Mouse (Mus musculus) heart, postnatal 10 days (tissue): ENCODE data around the gene Eif4e2. TPM values are rescaled to one million over a fixed set of nuclear protein-coding genes. Genes with fewer than 3 reads are reported as not detected.

ENCODE experiments used
- DNase-seq, 2 experiments: peaks; one replicate each; pipeline ENCODE4 v3.0.0; 2021
- intact Hi-C: fragments of 180-260 bp; cut with DNase I; formaldehyde crosslinking; loops from one replicate; pipeline ENCODE4 v1.15.1; 2025
- total RNA-seq, 2 experiments: library from RNA; stranded (reverse); gene quantifications; 2 replicates each; pipeline ENCODE4 v1.2.3; 2021

Eif4e2 gene
- total RNA-seq, 2 experiments from 2014 or later, result 63.7 to 66.8 TPM

DNA sequence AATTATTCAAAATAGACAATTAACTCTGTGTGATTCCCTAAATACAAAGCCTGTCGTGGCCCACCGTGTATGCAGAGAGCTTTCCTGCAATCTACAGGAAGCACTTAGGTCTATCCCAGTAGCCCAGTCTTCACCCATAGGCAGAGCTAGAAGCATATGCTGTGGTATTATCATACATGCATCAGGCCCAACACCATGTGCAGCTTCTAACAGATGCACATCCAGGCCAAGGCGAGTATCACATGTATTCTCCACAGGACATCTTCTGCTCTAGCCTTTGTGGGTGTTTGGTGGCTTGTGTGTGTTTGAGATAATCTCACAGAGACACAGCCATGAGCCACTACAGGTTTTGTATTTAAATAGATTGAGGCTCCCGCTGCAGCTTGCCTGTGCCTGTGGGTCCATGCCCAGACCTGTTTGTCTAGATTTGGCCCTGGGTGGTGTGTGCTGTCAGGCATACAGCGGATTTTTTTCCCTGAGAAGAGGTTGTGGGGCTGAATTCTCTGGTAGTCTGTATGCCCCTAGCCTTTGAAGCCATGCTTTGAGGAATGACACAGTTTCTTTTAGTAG is 38.4 kb downstream of the Eif4e2 start:
- no peak for DNase-seq
- intact Hi-C loops, result no loop called here

DNA sequence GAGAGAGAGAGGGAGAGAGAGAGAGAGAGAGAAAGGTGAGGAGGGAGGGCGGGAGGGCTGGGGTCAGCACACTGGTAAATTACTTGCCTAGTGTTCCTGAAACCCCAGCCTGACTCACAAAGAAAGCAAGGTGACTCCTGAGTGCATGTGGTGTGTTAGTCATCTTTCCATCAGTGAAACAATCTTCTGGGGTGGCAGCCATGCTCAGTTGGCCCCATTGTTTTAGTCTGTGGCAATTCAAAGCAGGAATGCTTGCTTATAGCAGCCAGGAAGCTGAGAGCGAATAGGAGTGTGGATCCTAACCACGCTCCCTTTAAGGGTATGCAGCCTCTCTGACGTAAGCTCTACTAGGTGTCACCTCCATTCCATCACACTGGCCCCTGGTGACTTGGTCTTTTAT is 41.5 kb downstream of the Eif4e2 start:
- intact Hi-C loops, result no loop called here
- DNase-seq, result no peak

DNA sequence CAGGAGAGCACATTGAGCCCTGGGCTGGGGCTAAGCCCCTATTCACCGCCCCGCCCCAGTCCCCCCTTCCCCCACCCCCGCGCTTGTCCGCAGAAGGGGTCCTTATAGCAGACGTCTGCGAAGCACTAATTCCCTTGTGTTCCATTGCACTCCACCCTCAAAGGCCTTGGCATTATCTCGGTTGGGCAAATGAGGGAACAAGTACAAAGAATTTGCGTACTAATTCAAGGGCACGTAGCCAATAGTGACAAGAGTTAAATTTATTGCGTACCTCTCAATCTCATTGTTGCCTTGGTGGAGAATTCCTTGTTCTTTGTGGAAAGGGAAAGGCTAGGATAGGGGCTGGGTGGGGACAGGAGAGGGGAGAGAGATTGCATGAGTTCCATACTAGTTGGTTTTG is 44.0 kb downstream of the Eif4e2 start:
- DNase-seq, result no peak
- intact Hi-C loops, result loop anchor here (1.0 kb wide), 1 partner anchor 35 kb away; no protein-coding TSS in a partner anchor

DNA sequence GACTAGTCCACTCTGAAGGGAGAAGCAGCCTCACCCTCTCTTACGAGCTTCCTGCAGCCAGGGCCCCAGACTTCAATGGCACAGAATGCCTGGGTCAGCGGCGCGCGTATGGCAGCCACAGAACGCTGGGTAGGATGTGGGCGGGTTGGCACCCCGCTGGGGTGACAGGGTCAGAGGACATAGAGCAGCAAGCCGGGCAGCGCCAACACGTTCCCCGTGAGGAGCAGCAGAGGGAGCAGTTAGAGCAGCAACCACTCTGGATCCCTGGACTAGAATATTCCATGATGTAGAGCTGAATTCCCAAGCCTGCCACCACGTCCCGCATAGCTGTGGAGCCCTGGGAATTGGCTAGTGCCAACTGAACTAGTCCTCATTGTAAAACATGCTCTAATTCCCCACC is 44.8 kb downstream of the Eif4e2 start:
- DNase-seq, result peak; percentile 20 to 45
- intact Hi-C loops, result loop anchor here (1.0 kb wide), 1 partner anchor 34 kb away; no protein-coding TSS in a partner anchor

DNA sequence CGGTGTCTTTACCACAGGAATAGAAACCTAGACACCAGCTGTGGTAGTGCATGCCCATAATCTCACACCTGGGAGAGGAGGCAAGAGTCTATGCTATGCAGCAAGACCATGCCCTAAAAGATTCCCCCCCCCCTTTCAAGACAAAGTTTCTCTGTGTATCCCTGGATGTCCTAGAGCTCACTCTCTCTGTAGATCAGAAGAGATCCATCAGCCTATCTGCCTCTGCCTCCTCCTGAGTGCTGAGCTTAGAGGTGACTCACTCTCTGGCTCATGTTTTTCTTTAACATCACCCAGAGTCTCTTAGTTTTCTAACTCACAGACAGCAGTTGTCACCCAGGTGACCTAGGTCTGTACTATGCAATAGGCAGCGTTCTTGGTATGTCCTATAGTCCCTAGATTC is 45.6 kb downstream of the Eif4e2 start:
- DNase-seq, result no peak
- intact Hi-C loops, result no loop called here

- peak in 1 of 2 experiments; percentile 17 for DNase-seq
- intact Hi-C loops, result no loop called here
These were observed 49.5 kb downstream of the Eif4e2 start for GRCm38 (mm10) chr1:87263257-87263656.

GRCm38 (mm10) chr1:87263796-87264133 is 50.1 kb downstream of the Eif4e2 start:
- intact Hi-C loops, result no loop called here
- no peak for DNase-seq

DNA sequence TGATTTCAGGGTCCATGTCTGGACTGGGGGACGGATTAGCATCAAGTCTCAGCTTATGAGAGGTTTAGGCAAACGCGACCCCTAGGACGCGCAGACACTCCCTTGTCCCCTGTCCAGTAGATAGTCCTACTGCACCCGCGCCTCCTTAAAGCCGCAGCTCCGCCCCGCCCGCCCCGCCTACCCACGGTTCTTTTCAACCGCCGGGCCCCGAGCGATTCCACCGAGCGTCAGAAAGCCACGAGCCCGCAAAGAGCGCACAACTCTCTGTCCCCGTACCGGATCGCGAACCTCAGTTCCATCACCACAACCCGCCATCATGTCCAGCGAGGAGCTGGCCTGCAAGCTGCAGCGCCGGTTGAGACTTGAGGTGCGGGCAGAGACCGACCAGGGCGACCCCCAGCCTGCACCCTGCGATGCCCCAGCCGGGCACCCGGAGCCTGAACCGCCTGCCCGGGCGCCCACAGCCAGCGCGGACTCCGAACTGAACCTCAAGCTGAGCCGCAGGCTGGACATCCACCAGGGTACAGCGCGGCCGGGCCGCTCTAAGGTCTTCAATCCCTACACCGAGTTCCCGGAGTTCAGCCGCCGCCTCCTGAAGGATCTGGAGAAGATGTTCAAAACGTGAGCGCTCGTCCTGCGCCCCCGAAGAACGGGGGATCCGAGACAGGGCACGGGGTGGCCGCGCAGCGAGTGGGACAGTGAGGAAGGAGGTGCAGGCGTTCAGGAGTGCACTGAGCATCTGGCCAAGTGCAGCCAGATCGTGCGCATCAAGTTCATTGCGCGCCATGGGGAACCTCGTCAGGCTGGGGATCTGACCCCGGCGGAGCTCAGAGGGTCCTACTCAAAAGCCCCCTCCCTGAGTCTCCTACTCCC is 50.7 kb downstream of the Eif4e2 start, which contains the start of gene Efhd1:
TSS of gene Efhd1 (plus strand) at position 230 of the 873 bp plus-strand sequence.
- peak; percentile 42 to 48 for DNase-seq
- intact Hi-C loops, result no loop called here

DNA sequence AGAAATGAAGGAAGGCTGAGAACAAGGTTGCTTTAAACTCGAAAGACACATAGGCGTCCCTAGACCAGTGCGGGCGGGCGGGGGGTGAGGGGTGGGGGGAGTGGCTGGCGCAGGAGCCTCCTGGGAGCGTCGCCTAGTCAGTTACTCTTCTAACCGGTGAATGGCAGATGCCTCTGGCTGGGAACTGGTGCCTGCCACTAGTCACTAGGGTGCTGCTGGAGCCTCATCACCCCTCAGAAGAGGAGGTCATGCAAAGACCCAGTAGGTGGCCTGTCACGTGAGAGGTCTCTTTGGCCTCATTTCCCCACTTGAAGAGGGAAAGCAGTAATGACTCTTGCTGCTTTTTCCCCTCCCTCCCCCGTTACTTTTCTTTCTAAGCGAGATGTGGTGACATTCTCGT is 51.5 kb downstream of the Eif4e2 start:
- DNase-seq, result peak; percentile 4 to 13
- intact Hi-C loops, result no loop called here

- no peak for DNase-seq
- intact Hi-C loops, result no loop called here
These were observed 52.8 kb downstream of the Eif4e2 start for GRCm38 (mm10) chr1:87266296-87267090.

DNA sequence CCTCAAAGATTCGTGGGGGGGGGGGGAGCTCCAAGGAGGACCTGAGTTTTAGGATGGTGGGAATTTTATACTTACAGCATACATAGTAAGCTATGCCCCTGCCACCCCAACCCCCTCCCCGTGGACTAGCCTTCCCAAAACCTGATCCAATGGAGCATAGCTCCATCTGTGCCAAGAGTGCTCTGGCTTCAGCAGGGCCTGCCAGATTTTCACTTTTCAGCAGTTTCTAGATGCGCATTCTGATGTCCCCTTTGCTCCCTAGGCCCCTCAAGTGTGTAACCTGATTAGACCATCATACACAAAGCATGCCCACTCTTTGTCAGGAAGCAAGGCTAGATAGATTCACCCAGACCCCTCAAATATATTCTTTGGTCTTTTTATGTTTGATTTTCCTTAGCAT is 56.5 kb downstream of the Eif4e2 start:
- intact Hi-C loops, result no loop called here
- DNase-seq, result no peak

DNA sequence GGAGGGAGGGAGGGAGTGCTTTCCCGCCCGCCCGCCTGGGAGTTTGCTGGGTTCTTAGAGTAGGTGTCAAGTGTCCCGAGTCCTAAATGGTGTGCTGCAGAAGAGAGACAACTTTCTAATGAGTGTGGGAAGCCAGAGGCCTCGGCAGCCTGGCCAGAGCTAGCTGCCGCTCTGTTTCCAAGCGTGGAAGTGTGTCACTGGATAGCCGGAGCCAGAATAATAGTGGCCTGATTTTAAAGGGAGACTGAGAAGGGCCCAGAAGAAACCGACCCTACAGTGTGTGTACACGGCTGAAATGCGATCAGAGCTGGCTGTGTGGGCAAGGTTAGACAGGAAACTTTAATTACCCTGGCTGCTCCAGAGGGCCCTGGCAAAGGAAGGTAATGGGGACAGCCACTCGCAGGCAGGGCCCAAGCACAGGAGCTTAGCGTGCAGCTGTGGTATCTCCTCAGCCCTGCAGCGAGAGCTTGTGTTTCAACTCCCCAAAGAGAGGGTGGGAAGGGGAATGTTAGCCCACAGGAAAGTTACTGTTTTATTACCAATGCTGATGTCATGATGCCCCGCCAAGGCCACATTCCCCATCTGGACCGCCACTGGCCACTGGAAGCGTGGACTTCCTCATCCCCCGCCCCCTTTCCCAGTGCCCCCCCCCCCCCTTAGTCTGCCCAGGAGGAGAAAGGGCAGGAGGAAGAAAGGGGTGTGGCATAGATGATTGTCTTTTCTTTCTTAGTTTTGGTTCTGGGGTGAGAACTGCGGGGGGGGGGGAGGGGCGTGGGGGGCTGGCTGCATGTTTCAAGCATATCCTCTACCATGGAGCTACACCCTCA is 57.1 kb downstream of the Eif4e2 start:
- peak; percentile 48 for DNase-seq

GRCm38 (mm10) chr1:87271596-87271995 is 57.9 kb downstream of the Eif4e2 start:
- intact Hi-C loops, result no loop called here
- no peak for DNase-seq

More for the DNA sequence above, 57.1 kb downstream of the Eif4e2 start:
- intact Hi-C loops, result no loop called here

DNA sequence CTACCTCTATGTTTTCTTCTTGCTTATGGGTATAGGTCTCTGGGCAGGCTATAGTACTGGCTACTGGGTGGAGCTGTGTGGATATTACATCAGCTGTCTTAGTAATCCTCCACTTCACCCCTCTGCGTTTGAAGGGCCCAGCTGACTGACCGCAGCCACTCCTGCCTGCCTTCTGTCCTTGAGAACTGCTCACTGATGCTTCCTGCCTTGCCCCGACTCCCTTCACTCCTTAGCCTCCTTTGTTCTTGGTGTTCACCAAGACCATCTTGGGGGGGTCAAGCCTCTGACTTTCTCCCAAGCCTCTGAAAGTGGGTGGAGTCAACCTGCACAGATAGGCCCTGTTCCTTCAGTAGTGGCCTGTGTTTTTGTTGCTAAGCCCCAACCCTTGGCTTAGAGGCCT is 58.7 kb downstream of the Eif4e2 start:
- intact Hi-C loops, result no loop called here

DNA sequence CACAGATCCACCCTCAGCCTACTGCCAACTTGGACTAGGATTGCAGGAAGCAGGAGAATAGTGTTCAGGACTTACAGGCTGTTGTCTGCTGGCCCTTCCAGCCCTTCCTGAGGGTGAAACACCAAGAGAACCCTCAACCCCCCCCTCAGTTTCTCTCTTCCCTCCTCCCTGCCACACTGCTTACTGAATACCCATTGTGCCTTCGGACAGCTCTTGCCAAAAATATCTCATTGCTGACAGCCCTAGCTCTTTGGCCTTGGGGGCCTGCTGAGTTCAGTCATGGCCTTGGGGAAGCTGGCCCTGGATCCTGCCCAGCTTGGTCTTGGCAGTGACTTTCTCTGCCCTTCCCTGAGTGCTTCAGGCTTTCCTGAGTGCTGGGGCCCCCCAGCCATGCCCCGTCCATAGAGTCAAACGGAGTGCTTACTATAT is 59.8 kb downstream of the Eif4e2 start:
- intact Hi-C loops, result no loop called here
- peak; percentile 49 to 65 for DNase-seq

More for the DNA sequence above, 58.7 kb downstream of the Eif4e2 start:
- no peak for DNase-seq

GRCm38 (mm10) chr1:87274134-87274533 is 60.4 kb downstream of the Eif4e2 start:
- intact Hi-C loops, result no loop called here
- no peak for DNase-seq

DNA sequence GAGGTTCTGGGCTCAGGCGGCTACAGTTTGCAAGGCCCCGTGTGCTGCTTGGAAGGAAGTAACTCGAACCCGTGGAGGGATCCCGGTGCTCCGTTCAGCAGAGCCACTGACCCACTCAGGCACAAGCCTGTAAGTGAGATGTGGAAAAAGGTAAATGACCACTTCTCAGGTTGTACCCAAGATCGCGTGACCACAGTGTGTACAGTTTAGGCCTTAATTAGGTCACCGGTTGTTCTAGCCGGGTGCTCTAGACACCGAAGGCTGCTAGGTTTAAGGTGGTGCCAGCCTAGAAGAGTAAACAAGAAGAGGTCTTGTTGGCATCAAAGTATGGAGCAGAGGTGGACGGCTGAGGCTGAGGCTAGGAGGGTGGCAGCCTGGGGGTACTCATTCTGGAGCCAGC is 61.4 kb downstream of the Eif4e2 start:
- intact Hi-C loops, result no loop called here
- no peak for DNase-seq

DNA sequence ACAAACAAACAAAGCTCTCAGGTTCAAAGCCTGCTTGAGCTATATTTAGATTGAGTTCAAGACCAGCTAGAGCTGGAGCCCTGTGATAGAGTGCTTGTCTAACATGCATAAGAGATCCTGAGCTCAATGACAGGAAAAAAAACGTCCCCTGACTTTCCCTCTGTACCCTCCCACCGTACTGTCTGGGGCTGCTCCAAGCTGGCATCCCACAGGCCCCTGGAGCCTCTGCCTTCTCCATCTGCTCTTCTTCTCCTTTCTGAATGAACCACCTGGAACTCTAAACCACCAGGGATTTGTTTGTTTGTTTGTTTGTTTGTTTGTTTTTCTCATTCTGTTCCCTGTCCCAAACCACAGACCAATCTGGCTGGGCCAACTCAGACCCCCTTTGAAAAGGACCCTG is 62.3 kb downstream of the Eif4e2 start:
- intact Hi-C loops, result no loop called here
- no peak for DNase-seq

- intact Hi-C loops, result no loop called here
- DNase-seq, result no peak
These were observed 66.6 kb downstream of the Eif4e2 start for GRCm38 (mm10) chr1:87280281-87280680.

DNA sequence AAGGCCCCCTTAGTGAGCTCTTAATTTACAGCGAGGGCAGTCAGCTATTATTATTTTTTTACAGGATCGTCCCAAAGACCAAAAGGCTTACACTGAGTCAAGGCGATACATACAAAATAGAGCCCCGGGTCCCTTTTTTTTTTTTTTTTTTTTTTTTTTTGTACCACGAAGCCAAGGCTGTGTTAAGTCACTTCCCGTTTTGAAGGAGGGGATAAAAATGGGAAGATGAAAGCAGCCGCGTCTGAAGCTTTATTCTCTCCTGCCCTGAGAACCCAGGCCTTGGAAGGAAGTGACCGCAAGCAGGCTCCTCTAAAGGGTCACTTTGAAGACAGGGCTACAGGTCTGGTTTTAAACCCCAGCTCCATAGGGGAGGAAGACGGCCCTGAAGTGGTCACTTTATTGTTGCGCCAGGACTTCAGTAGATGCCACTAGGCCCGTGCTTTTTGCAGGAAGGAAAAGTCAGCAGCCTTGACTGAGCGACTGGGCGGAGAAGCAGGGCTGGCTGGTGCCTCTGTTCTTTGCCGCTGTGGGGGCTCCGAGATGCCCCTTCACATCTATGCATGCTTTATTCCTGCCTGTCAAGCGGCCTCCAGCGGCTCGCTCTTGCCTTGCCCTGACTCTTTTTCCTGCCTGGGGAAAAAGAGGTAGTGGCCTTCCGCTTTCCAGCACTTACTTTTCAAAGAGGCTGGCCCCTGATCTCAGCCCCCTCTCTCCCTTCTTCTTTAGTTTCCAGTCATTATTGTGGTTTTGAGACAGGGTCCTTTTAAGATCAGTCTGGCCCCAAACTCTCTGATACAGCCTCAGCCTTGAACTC is 68.1 kb downstream of the Eif4e2 start:
- no peak for DNase-seq
- intact Hi-C loops, result no loop called here
